Mouse (Mus musculus) olfactory bulb, adult 2 months (tissue): ENCODE data around the gene Cherp.

Source experiments
- CTCF ChIP-seq: fragments of 200-500 bp; IDR thresholded peaks from 2 replicates; pipeline ENCODE4 v1.5.1; 2012; ENCODE audit warnings: low read depth, mild to moderate bottlenecking, low read length, moderate library complexity; ENCODE audit not compliant: insufficient read depth
- POLR2A ChIP-seq: fragments of 200-500 bp; IDR thresholded peaks from 2 replicates; pipeline ENCODE4 v1.6.1; 2012; ENCODE audit warnings: mild to moderate bottlenecking, low read depth, low read length, moderate library complexity; ENCODE audit not compliant: insufficient read depth

DNA sequence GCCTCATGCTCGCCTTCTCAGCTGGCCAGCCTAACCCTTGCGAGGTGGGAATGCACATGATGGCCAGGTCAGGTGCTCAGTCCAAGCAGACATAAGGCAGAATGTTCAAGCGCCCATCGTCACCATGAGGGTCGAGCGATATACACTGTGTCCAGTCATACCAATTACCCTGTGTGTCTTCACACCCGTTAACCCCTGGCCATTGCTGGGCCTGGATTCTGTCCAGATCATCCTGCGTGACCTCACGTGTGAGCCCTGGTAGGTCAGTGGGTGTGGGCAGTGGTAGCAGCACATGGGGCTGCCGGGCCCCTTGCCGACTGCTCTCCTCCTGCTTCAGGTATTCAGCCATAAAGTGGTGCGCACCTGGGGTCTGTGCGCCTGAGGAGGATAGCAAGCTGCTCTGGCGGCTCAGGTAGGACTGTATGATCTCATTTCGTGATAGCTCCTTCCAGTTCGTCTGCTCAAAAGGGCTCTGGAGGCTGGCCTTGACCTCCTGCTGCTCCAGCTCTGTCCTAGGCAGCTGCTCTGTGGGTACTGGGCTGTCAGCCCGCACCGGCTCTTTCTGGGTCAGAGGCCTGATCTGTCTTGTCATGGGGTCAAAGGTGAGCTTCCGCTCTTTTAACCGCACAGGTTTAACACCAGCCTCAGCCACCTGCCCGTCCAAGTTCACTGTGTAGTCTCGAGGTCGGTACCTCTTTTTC lies 20.5 kb upstream of the Cherp start:
- no peak for TF ChIP-seq CTCF
- no peak for TF ChIP-seq POLR2A
